Mouse (Mus musculus): ENCODE measurements around the gene Hace1. TPM values are rescaled to one million over a fixed set of nuclear protein-coding genes. Genes with fewer than 3 reads are reported as not detected.
"Not testable (repeated sequence)": the region's sequence is repeated elsewhere in the genome, so short reads cannot be mapped to it uniquely, and the experiment has no call there.

Gene Hace1
- total RNA-seq (2017): 15.1 to 49.5 TPM (median 25.9 TPM) in 3 replicates

- ATAC-seq (replicated peaks; ENCODE audit: insufficient number of reproducible peaks, low FRiP score, low TSS enrichment, poor library complexity, severe bottlenecking): peak; percentile 93
Measured at GRCm38 (mm10) chr10:45577731-45578297, at the start of gene Hace1. Gene Hace1 (plus strand): TSS chr10:45577829.

- not testable (repeated sequence) for ATAC-seq (replicated peaks; ENCODE audit: insufficient number of reproducible peaks, low FRiP score, low TSS enrichment, poor library complexity, severe bottlenecking)
Measured at GRCm38 (mm10) chr10:45537334-45537733, 40.3 kb upstream of the Hace1 start.

GRCm38 (mm10) chr10:45542726-45543125 is 34.9 kb upstream of the Hace1 start:
- no peak for ATAC-seq (replicated peaks; ENCODE audit: insufficient number of reproducible peaks, low FRiP score, low TSS enrichment, poor library complexity, severe bottlenecking)

- ATAC-seq (replicated peaks; ENCODE audit: insufficient number of reproducible peaks, low FRiP score, low TSS enrichment, poor library complexity, severe bottlenecking): no peak
Measured at GRCm38 (mm10) chr10:45546799-45547198, 30.8 kb upstream of the Hace1 start.

- peak; percentile 23; the same call in 1 of the 2 replicates for ATAC-seq (replicated peaks; ENCODE audit: insufficient number of reproducible peaks, low FRiP score, low TSS enrichment, poor library complexity, severe bottlenecking)
Measured at GRCm38 (mm10) chr10:45578298-45578821, 731 bp downstream of the Hace1 start.

GRCm38 (mm10) chr10:45583310-45583709 is 5.7 kb downstream of the Hace1 start:
- ATAC-seq (replicated peaks; ENCODE audit: insufficient number of reproducible peaks, low FRiP score, low TSS enrichment, poor library complexity, severe bottlenecking): no peak

GRCm38 (mm10) chr10:45583829-45584228 is 6.2 kb downstream of the Hace1 start:
- ATAC-seq (replicated peaks; ENCODE audit: insufficient number of reproducible peaks, low FRiP score, low TSS enrichment, poor library complexity, severe bottlenecking): no peak

- no peak for ATAC-seq (replicated peaks; ENCODE audit: insufficient number of reproducible peaks, low FRiP score, low TSS enrichment, poor library complexity, severe bottlenecking)
Measured at GRCm38 (mm10) chr10:45584311-45585102, 6.9 kb downstream of the Hace1 start.

GRCm38 (mm10) chr10:45605853-45606252 is 28.2 kb downstream of the Hace1 start:
- ATAC-seq (replicated peaks; ENCODE audit: insufficient number of reproducible peaks, low FRiP score, low TSS enrichment, poor library complexity, severe bottlenecking): no peak

- ATAC-seq (replicated peaks; ENCODE audit: insufficient number of reproducible peaks, low FRiP score, low TSS enrichment, poor library complexity, severe bottlenecking): no peak
Measured at GRCm38 (mm10) chr10:45610727-45611126, 33.1 kb downstream of the Hace1 start.

GRCm38 (mm10) chr10:45616012-45616411 is 38.4 kb downstream of the Hace1 start:
- ATAC-seq (replicated peaks; ENCODE audit: insufficient number of reproducible peaks, low FRiP score, low TSS enrichment, poor library complexity, severe bottlenecking): no peak

- no peak for ATAC-seq (replicated peaks; ENCODE audit: insufficient number of reproducible peaks, low FRiP score, low TSS enrichment, poor library complexity, severe bottlenecking)
Measured at GRCm38 (mm10) chr10:45619039-45619438, 41.4 kb downstream of the Hace1 start.

- ATAC-seq (replicated peaks; ENCODE audit: insufficient number of reproducible peaks, low FRiP score, low TSS enrichment, poor library complexity, severe bottlenecking): no peak
Measured at GRCm38 (mm10) chr10:45631995-45632394, 54.4 kb downstream of the Hace1 start.

GRCm38 (mm10) chr10:45632641-45633040 is 55.0 kb downstream of the Hace1 start:
- ATAC-seq (replicated peaks; ENCODE audit: insufficient number of reproducible peaks, low FRiP score, low TSS enrichment, poor library complexity, severe bottlenecking): no peak

GRCm38 (mm10) chr10:45635201-45635600 is 57.6 kb downstream of the Hace1 start:
- no peak for ATAC-seq (replicated peaks; ENCODE audit: insufficient number of reproducible peaks, low FRiP score, low TSS enrichment, poor library complexity, severe bottlenecking)

- no peak for ATAC-seq (replicated peaks; ENCODE audit: insufficient number of reproducible peaks, low FRiP score, low TSS enrichment, poor library complexity, severe bottlenecking)
Measured at GRCm38 (mm10) chr10:45639762-45640161, 62.1 kb downstream of the Hace1 start.

- no peak for ATAC-seq (replicated peaks; ENCODE audit: insufficient number of reproducible peaks, low FRiP score, low TSS enrichment, poor library complexity, severe bottlenecking)
Measured at GRCm38 (mm10) chr10:45654026-45654425, 76.4 kb downstream of the Hace1 start.

GRCm38 (mm10) chr10:45662015-45662414 is 84.4 kb downstream of the Hace1 start:
- ATAC-seq (replicated peaks; ENCODE audit: insufficient number of reproducible peaks, low FRiP score, low TSS enrichment, poor library complexity, severe bottlenecking): no peak

- no peak for ATAC-seq (replicated peaks; ENCODE audit: insufficient number of reproducible peaks, low FRiP score, low TSS enrichment, poor library complexity, severe bottlenecking)
Measured at GRCm38 (mm10) chr10:45668266-45668665, 90.6 kb downstream of the Hace1 start.

- no peak for ATAC-seq (replicated peaks; ENCODE audit: insufficient number of reproducible peaks, low FRiP score, low TSS enrichment, poor library complexity, severe bottlenecking)
Measured at GRCm38 (mm10) chr10:45676796-45677195, 99.2 kb downstream of the Hace1 start.
